Mouse (Mus musculus): ENCODE results near the gene Smurf1. TPM values are rescaled to one million over a fixed set of nuclear protein-coding genes. Genes with fewer than 3 reads are reported as not detected.

Smurf1 gene
- polyA plus RNA-seq, 1 experiment from 2014 or later, result 13.2 TPM

DNA sequence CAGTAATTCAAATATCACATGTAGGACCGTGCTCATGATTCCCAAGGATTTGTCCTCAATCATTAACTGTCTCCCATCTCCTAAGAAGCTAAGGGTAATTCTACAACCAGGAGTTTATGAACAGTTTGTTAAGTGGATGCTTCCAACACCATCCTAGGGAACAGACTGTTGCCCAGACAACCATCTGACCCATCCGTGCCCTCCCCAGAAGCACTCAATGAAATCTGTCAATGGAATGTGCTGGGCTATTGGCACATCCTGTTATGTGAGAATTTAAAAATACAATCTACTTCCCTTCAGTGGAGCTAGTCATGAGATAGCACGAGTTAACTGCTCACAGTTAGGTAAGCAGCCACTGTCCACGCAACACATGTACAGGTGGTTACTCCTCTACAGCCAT lies 56.1 kb downstream of the Smurf1 start:
- 61% methylated on average over 4 of the region's 4 CpGs for WGBS
- no peaks in the 10 kb centered on the region for H3K27me3 ChIP-seq (replicated peaks; ENCODE audit: insufficient read depth, low read length)
- DNase-seq (ENCODE audit: low spot score) (no peak), ATAC-seq (0 out of 2 replicates have a peak, but pooled peaks have one; percentile 34)
- no peak overlapping the region for H3K27ac ChIP-seq (ENCODE audit: low read length)
- no peaks in the 10 kb centered on the region for H3K36me3 ChIP-seq (ENCODE audit: insufficient read depth, low read length)
- H3K4me3 ChIP-seq (ENCODE audit: low read depth, low read length), result no peak overlapping the region
- H3K4me1 ChIP-seq (ENCODE audit: insufficient read depth, low read depth, low read length), result peaks cover 10% of the 10 kb centered on the region; the same call in 1 of the 2 replicates
- no peak overlapping the region for H3K9ac ChIP-seq (replicated peaks; ENCODE audit: low read depth)
- no peaks in the 10 kb centered on the region for H3K9me3 ChIP-seq (ENCODE audit: low read length)
- no peak overlapping the region for H3K4me2 ChIP-seq (replicated peaks; ENCODE audit: low read depth, low read length)
- no peak for TF ChIP-seq EP300 (IDR thresholded peaks at IDR 0.05)
- no peak for TF ChIP-seq CTCF (IDR thresholded peaks at IDR 0.05)

- Histone ChIP-seq H3K4me3 (ENCODE audit: low read depth, low read length) (no peak overlapping the region), H3K36me3 (ENCODE audit: insufficient read depth, low read length) (no peaks in the 10 kb centered on the region), H3K4me1 (ENCODE audit: insufficient read depth, low read depth, low read length) (peaks cover 6% of the 10 kb centered on the region; the same call in 1 of the 2 replicates), H3K27ac (ENCODE audit: low read length) (no peak overlapping the region), H3K4me2 (replicated peaks; ENCODE audit: low read depth, low read length) (no peak overlapping the region), H3K9ac (replicated peaks; ENCODE audit: low read depth) (no peak overlapping the region), H3K9me3 (ENCODE audit: low read length) (no peaks in the 10 kb centered on the region), H3K27me3 (replicated peaks; ENCODE audit: insufficient read depth, low read length) (no peaks in the 10 kb centered on the region)
- DNase-seq (ENCODE audit: low spot score) (peak; percentile 47), ATAC-seq (peak; percentile 34)
- TF ChIP-seq EP300 (IDR thresholded peaks at IDR 0.05) (no peak), CTCF (IDR thresholded peaks at IDR 0.05) (peak; percentile 75)
- WGBS, result 70% methylated on average over 2 of the region's 2 CpGs
These were observed 58.1 kb downstream of the Smurf1 start for GRCm38 (mm10) chr5:144907591-144907990.

- no peak for TF ChIP-seq EP300 (IDR thresholded peaks at IDR 0.05)
- no peak for TF ChIP-seq CTCF (IDR thresholded peaks at IDR 0.05)
- ATAC-seq (no peak), DNase-seq (ENCODE audit: low spot score) (no peak)
- Histone ChIP-seq H3K36me3 (ENCODE audit: insufficient read depth, low read length) (peaks cover 8% of the 10 kb centered on the region; the same call in 1 of the 2 replicates), H3K4me2 (replicated peaks; ENCODE audit: low read depth, low read length) (no peak overlapping the region), H3K27me3 (replicated peaks; ENCODE audit: insufficient read depth, low read length) (no peaks in the 10 kb centered on the region), H3K27ac (ENCODE audit: low read length) (no peak overlapping the region), H3K9ac (replicated peaks; ENCODE audit: low read depth) (no peak overlapping the region), H3K4me3 (ENCODE audit: low read depth, low read length) (no peak overlapping the region), H3K4me1 (ENCODE audit: insufficient read depth, low read depth, low read length) (no peaks in the 10 kb centered on the region), H3K9me3 (ENCODE audit: low read length) (no peaks in the 10 kb centered on the region)
- WGBS, result 58% methylated on average over 12 of the region's 12 CpGs
These were observed 61.1 kb downstream of the Smurf1 start for GRCm38 (mm10) chr5:144904356-144905134.

DNA sequence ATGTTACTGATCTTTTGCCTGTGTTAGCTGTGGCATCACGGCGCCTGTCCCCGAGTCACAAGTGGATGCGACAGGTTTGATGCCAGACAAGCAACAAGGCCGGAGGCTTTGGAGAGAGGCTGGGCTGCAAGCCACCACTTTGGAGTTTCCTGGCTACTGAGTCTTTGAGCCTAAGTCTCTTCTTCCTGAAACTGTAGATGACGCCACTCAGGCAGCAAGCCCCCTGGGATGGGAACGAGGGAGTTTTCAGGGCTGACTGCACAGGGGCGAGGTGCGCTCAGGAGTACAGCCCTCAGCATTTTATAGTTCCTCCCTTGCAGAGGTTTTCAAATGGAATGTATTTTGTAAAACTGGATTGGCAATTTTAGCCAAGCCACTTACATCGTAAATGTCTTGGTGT lies 63.9 kb downstream of the Smurf1 start:
- 77% methylated on average over 10 of the region's 10 CpGs for WGBS
- H3K36me3 ChIP-seq (ENCODE audit: insufficient read depth, low read length), result peaks cover 8% of the 10 kb centered on the region; the same call in 1 of the 2 replicates
- TF ChIP-seq CTCF (IDR thresholded peaks at IDR 0.05) (no peak), EP300 (IDR thresholded peaks at IDR 0.05) (no peak)
- ATAC-seq (no peak), DNase-seq (ENCODE audit: low spot score) (no peak)
- H3K4me1 ChIP-seq (ENCODE audit: insufficient read depth, low read depth, low read length), result no peaks in the 10 kb centered on the region
- H3K27me3 ChIP-seq (replicated peaks; ENCODE audit: insufficient read depth, low read length), result no peaks in the 10 kb centered on the region
- no peaks in the 10 kb centered on the region for H3K9me3 ChIP-seq (ENCODE audit: low read length)
- H3K27ac ChIP-seq (ENCODE audit: low read length), result no peak overlapping the region
- H3K4me2 ChIP-seq (replicated peaks; ENCODE audit: low read depth, low read length), result no peak overlapping the region
- no peak overlapping the region for H3K9ac ChIP-seq (replicated peaks; ENCODE audit: low read depth)
- H3K4me3 ChIP-seq (ENCODE audit: low read depth, low read length), result no peak overlapping the region

DNA sequence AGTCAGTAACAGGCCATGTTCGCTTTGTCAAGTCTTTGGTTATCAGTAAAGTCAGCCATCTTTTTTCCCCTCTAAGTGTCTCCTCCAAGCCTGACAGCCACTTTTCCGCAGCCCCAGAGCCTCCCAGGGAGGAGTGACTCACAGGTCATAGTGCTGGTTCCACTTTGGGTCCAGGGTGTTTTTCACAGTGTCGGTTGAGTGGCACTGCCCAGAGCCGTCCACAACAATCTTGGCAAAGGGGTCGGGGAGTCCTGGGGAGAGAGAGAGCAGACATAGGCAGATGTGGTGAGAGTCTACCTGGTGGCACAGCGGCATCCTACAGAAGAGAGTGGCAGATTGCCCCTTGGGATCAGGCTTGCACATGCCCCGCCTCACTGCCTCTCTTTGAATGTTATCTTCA lies 64.6 kb downstream of the Smurf1 start:
- no peak for DNase-seq (ENCODE audit: low spot score)
- no peak overlapping the region for H3K4me2 ChIP-seq (replicated peaks; ENCODE audit: low read depth, low read length)
- WGBS, result 78% methylated on average over 7 of the region's 7 CpGs
- H3K9me3 ChIP-seq (ENCODE audit: low read length), result no peaks in the 10 kb centered on the region
- no peak overlapping the region for H3K27ac ChIP-seq (ENCODE audit: low read length)
- no peak overlapping the region for H3K9ac ChIP-seq (replicated peaks; ENCODE audit: low read depth)
- peaks cover 15% of the 10 kb centered on the region; the same call in 1 of the 2 replicates for H3K36me3 ChIP-seq (ENCODE audit: insufficient read depth, low read length)
- H3K4me1 ChIP-seq (ENCODE audit: insufficient read depth, low read depth, low read length), result no peaks in the 10 kb centered on the region
- H3K4me3 ChIP-seq (ENCODE audit: low read depth, low read length), result no peak overlapping the region
- no peak for TF ChIP-seq EP300 (IDR thresholded peaks at IDR 0.05)
- no peak for TF ChIP-seq CTCF (IDR thresholded peaks at IDR 0.05)
- H3K27me3 ChIP-seq (replicated peaks; ENCODE audit: insufficient read depth, low read length), result no peaks in the 10 kb centered on the region
- no peak for ATAC-seq

- no peak overlapping the region for H3K27ac ChIP-seq (ENCODE audit: low read length)
- H3K36me3 ChIP-seq (ENCODE audit: insufficient read depth, low read length), result peaks cover 18% of the 10 kb centered on the region
- H3K4me2 ChIP-seq (replicated peaks; ENCODE audit: low read depth, low read length), result no peak overlapping the region
- ATAC-seq (peak; percentile 60), DNase-seq (ENCODE audit: low spot score) (peak; percentile 25)
- H3K4me3 ChIP-seq (ENCODE audit: low read depth, low read length), result no peak overlapping the region
- H3K9me3 ChIP-seq (ENCODE audit: low read length), result no peaks in the 10 kb centered on the region
- no peak overlapping the region for H3K9ac ChIP-seq (replicated peaks; ENCODE audit: low read depth)
- no peaks in the 10 kb centered on the region for H3K4me1 ChIP-seq (ENCODE audit: insufficient read depth, low read depth, low read length)
- 37% methylated on average over 7 of the region's 7 CpGs for WGBS
- TF ChIP-seq EP300 (IDR thresholded peaks at IDR 0.05) (no peak), CTCF (IDR thresholded peaks at IDR 0.05) (no peak)
- no peaks in the 10 kb centered on the region for H3K27me3 ChIP-seq (replicated peaks; ENCODE audit: insufficient read depth, low read length)
These were observed 67.1 kb downstream of the Smurf1 start for GRCm38 (mm10) chr5:144898448-144899052.
